Mouse (Mus musculus): Measurements from ENCODE around the gene Ephx1. TPM values are rescaled to one million over a fixed set of nuclear protein-coding genes. Genes with fewer than 3 reads are reported as not detected.
A peak's percentile ranks its signal among the peaks of the same experiment; 100 is the strongest.

The Ephx1 gene
- polyA plus RNA-seq, 1 experiment from 2014 or later, result 4.0 TPM

GRCm38 (mm10) chr1:180957989-180958388 lies 62.7 kb downstream of the Ephx1 start:
- 86% methylated on average over 3 of the region's 3 CpGs for WGBS
- H3K9me3 ChIP-seq, result no peaks in the 10 kb centered on the region
- H3K4me1 ChIP-seq, result no peaks in the 10 kb centered on the region
- no peak overlapping the region for H3K4me3 ChIP-seq
- H3K36me3 ChIP-seq, result no peaks in the 10 kb centered on the region
- no peaks in the 10 kb centered on the region for H3K27me3 ChIP-seq
- no peak overlapping the region for H3K4me2 ChIP-seq (replicated peaks)
- H3K9ac ChIP-seq (replicated peaks), result no peak overlapping the region
- ATAC-seq (replicated peaks), result no peak
- no peak overlapping the region for H3K27ac ChIP-seq (replicated peaks)

- 89% methylated on average over 8 of the region's 8 CpGs for WGBS
- H3K27ac ChIP-seq (replicated peaks), result no peak overlapping the region
- no peaks in the 10 kb centered on the region for H3K9me3 ChIP-seq
- H3K36me3 ChIP-seq, result no peaks in the 10 kb centered on the region
- H3K4me1 ChIP-seq, result no peaks in the 10 kb centered on the region
- ATAC-seq (replicated peaks), result no peak
- no peak overlapping the region for H3K4me2 ChIP-seq (replicated peaks)
- no peaks in the 10 kb centered on the region for H3K27me3 ChIP-seq
- no peak overlapping the region for H3K4me3 ChIP-seq
- no peak overlapping the region for H3K9ac ChIP-seq (replicated peaks)
These were observed 63.7 kb downstream of the Ephx1 start for GRCm38 (mm10) chr1:180956973-180957381.

GRCm38 (mm10) chr1:180956401-180956800 lies 64.3 kb downstream of the Ephx1 start:
- no peak overlapping the region for H3K4me2 ChIP-seq (replicated peaks)
- no peaks in the 10 kb centered on the region for H3K4me1 ChIP-seq
- WGBS, result 90% methylated on average over 8 of the region's 8 CpGs
- no peaks in the 10 kb centered on the region for H3K27me3 ChIP-seq
- no peaks in the 10 kb centered on the region for H3K36me3 ChIP-seq
- no peak for ATAC-seq (replicated peaks)
- H3K27ac ChIP-seq (replicated peaks), result no peak overlapping the region
- H3K9ac ChIP-seq (replicated peaks), result no peak overlapping the region
- no peak overlapping the region for H3K4me3 ChIP-seq
- no peaks in the 10 kb centered on the region for H3K9me3 ChIP-seq

- Histone ChIP-seq H3K36me3 (no peaks in the 10 kb centered on the region), H3K4me3 (no peak overlapping the region), H3K27me3 (no peaks in the 10 kb centered on the region), H3K4me1 (no peaks in the 10 kb centered on the region), H3K4me2 (replicated peaks) (no peak overlapping the region), H3K9ac (replicated peaks) (no peak overlapping the region), H3K27ac (replicated peaks) (no peak overlapping the region), H3K9me3 (no peaks in the 10 kb centered on the region)
- 88% methylated on average over 5 of the region's 5 CpGs for WGBS
- ATAC-seq (replicated peaks), result no peak
These were observed 67.9 kb downstream of the Ephx1 start for GRCm38 (mm10) chr1:180952808-180953207.

GRCm38 (mm10) chr1:180952085-180952746 lies 68.5 kb downstream of the Ephx1 start:
- Histone ChIP-seq H3K4me1 (no peaks in the 10 kb centered on the region), H3K27ac (replicated peaks) (no peak overlapping the region), H3K4me3 (no peak overlapping the region), H3K9ac (replicated peaks) (no peak overlapping the region), H3K27me3 (no peaks in the 10 kb centered on the region), H3K4me2 (replicated peaks) (no peak overlapping the region), H3K9me3 (no peaks in the 10 kb centered on the region), H3K36me3 (no peaks in the 10 kb centered on the region)
- WGBS, result 90% methylated on average over 6 of the region's 6 CpGs
- ATAC-seq (replicated peaks), result no peak

GRCm38 (mm10) chr1:180946448-180946847 lies 74.3 kb downstream of the Ephx1 start:
- 88% methylated on average over 6 of the region's 6 CpGs for WGBS
- no peaks in the 10 kb centered on the region for H3K36me3 ChIP-seq
- H3K4me3 ChIP-seq, result no peak overlapping the region
- no peaks in the 10 kb centered on the region for H3K9me3 ChIP-seq
- no peak overlapping the region for H3K4me2 ChIP-seq (replicated peaks)
- peaks cover 17% of the 10 kb centered on the region for H3K4me1 ChIP-seq
- H3K27me3 ChIP-seq, result peaks cover 35% of the 10 kb centered on the region
- no peak overlapping the region for H3K9ac ChIP-seq (replicated peaks)
- no peak overlapping the region for H3K27ac ChIP-seq (replicated peaks)
- no peak for ATAC-seq (replicated peaks)

- Histone ChIP-seq H3K36me3 (no peaks in the 10 kb centered on the region), H3K9ac (replicated peaks) (no peak overlapping the region), H3K4me3 (no peak overlapping the region), H3K27ac (replicated peaks) (no peak overlapping the region), H3K4me1 (peaks cover 18% of the 10 kb centered on the region), H3K9me3 (no peaks in the 10 kb centered on the region), H3K4me2 (replicated peaks) (no peak overlapping the region), H3K27me3 (peaks cover 44% of the 10 kb centered on the region)
- WGBS, result 33% methylated on average over 20 of the region's 20 CpGs
- ATAC-seq (replicated peaks), result peak; percentile 65; the same call in 1 of the 2 replicates
These were observed 75.4 kb downstream of the Ephx1 start for GRCm38 (mm10) chr1:180945001-180945980.

GRCm38 (mm10) chr1:180944553-180944952 lies 76.2 kb downstream of the Ephx1 start:
- Histone ChIP-seq H3K9me3 (no peaks in the 10 kb centered on the region), H3K4me3 (no peak overlapping the region), H3K27me3 (peaks cover 44% of the 10 kb centered on the region), H3K36me3 (no peaks in the 10 kb centered on the region), H3K27ac (replicated peaks) (no peak overlapping the region), H3K4me1 (peaks cover 18% of the 10 kb centered on the region), H3K9ac (replicated peaks) (no peak overlapping the region), H3K4me2 (replicated peaks) (no peak overlapping the region)
- 76% methylated on average over 4 of the region's 4 CpGs for WGBS
- no peak for ATAC-seq (replicated peaks)

- Histone ChIP-seq H3K9ac (replicated peaks) (no peak overlapping the region), H3K27ac (replicated peaks) (no peak overlapping the region), H3K27me3 (peaks cover 44% of the 10 kb centered on the region), H3K4me1 (peaks cover 18% of the 10 kb centered on the region), H3K4me2 (replicated peaks) (no peak overlapping the region), H3K9me3 (no peaks in the 10 kb centered on the region), H3K36me3 (no peaks in the 10 kb centered on the region), H3K4me3 (no peak overlapping the region)
- no peak for ATAC-seq (replicated peaks)
- WGBS, result 82% methylated on average over 1 of the region's 1 CpGs
These were observed 76.8 kb downstream of the Ephx1 start for GRCm38 (mm10) chr1:180943896-180944295.

- no peaks in the 10 kb centered on the region for H3K36me3 ChIP-seq
- no peak overlapping the region for H3K9ac ChIP-seq (replicated peaks)
- H3K9me3 ChIP-seq, result no peaks in the 10 kb centered on the region
- H3K4me1 ChIP-seq, result peaks cover 18% of the 10 kb centered on the region
- peak overlapping the region; percentile 99 for H3K4me2 ChIP-seq (replicated peaks)
- peaks cover 44% of the 10 kb centered on the region for H3K27me3 ChIP-seq
- WGBS, result 38% methylated on average over 11 of the region's 11 CpGs
- H3K4me3 ChIP-seq, result peak overlapping the region; percentile 72
- ATAC-seq (replicated peaks), result no peak
- no peak overlapping the region for H3K27ac ChIP-seq (replicated peaks)
These were observed 77.6 kb downstream of the Ephx1 start for GRCm38 (mm10) chr1:180943032-180943644.

- peak within 1 kb of the TSS; percentile 72 for H3K4me3 ChIP-seq
- H3K4me2 ChIP-seq (replicated peaks), result peak within 1 kb of the TSS; percentile 99
- peak within 1 kb of the TSS; percentile 43 for H3K9ac ChIP-seq (replicated peaks)
- no peak within 1 kb of the TSS for H3K27ac ChIP-seq (replicated peaks)
- under 1% methylated on average over 73 of the region's 73 CpGs for WGBS
- peaks cover 50% of the 10 kb centered on the region for H3K27me3 ChIP-seq
- H3K36me3 ChIP-seq, result no peaks in the 10 kb centered on the region
- no peaks in the 10 kb centered on the region for H3K9me3 ChIP-seq
- ATAC-seq (replicated peaks), result peak; percentile 55; the same call in 1 of the 2 replicates
- H3K4me1 ChIP-seq, result peaks cover 18% of the 10 kb centered on the region
These were observed 78.3 kb downstream of the Ephx1 start, which contains the start of gene Tmem63a for GRCm38 (mm10) chr1:180942166-180943031. Gene Tmem63a (plus strand): TSS chr1:180942344.
